Mouse (Mus musculus) large intestine, adult 2 months (tissue): ENCODE data around the gene Rab8b. TPM values are rescaled to one million over a fixed set of nuclear protein-coding genes. Genes with fewer than 3 reads are reported as not detected.

Experiments
- DNase-seq: peaks from one replicate; pipeline ENCODE4 v3.0.0-alpha.2; 2012; ENCODE audit warnings: low read depth, low spot score
- WGBS: fragments of 180-500 bp; shearing (Covaris S2); methylation state at CpG from one replicate; pipeline ENCODE4 v1.1.7; 2018; 5-methylcytosine and 5-hydroxymethylcytosine counted together
- polyA plus RNA-seq: library from polyadenylated mRNA; depleted of rRNA; stranded (reverse); fragments of >200 nt; gene quantifications from 2 replicates; pipeline ENCODE4 v1.2.3, GENCODE M21; 2012; rRNA removed

The Rab8b gene
- polyA plus RNA-seq, 1 experiment = 5.8 TPM

DNA sequence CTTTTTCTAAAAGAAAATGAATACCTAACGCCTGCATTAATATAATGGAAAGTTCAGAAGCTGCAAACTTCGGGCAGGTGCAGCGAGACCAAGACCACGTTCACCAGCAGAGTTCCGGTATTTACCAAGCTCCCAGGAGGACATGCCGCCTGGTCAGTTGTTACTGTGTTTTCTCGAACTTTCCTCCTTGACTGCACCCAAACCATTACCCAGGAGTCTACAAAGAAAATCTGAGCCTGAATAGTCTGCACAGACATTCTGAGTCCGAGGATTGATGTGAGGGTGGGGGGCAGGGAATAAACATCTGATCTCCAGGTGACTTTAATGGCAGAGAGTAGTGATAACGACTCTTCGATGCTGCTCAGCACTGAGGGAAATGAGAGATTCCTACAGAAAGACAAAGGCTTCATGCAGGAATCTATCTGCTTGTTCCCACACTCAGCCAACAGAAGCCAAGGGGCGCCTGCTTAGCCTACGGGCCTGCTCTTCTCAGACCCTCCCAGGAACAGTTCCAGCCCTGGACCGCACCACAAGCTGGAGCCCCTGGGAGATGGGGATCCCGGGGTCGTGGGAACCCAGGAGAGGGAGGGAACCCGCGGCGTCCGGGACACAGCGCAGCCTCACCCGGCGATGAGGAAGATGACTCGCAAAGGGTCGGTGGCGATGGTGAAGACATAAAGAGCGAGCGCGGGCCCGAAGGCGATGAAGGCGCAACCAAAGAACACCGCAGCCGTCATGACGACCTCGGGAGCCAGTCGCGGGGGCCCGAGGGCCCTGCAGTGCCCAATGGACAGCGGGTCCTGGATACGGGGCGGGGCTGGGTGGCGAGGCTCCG lies 124.6 kb downstream of the Rab8b start:
- 2% methylated on average over 43 of the region's 43 CpGs for WGBS
- peak; percentile 25 for DNase-seq

Other genes with a start within 250 kb of the Rab8b start
- gene Car12, start 206.0 kb downstream of the Rab8b start, polyA plus RNA-seq = 10.8 and 12.1 TPM in 2 replicates
- gene Aph1b, start 124.2 kb downstream of the Rab8b start, polyA plus RNA-seq = 1.6 and 2.0 TPM in 2 replicates
- gene Gm10647, start 122.6 kb downstream of the Rab8b start, polyA plus RNA-seq = 0.07 and 0.09 TPM in 2 replicates
- 0.26 and 0.69 TPM in 2 replicates for gene Aph1c, start 85.0 kb downstream of the Rab8b start, polyA plus RNA-seq
- 96.8 and 111 TPM in 2 replicates for gene Rps27l, start 26.4 kb upstream of the Rab8b start, polyA plus RNA-seq
- 6.0 and 8.3 TPM in 2 replicates for gene Lactb, start 55.8 kb upstream of the Rab8b start, polyA plus RNA-seq
- 340 and 380 TPM in 2 replicates for gene Tpm1, start 129.7 kb upstream of the Rab8b start, polyA plus RNA-seq